ENCODE assay signal across 11 mouse cellular contexts in genomic region chr9:116880503-116880902, GRCm38 (mm10).
DNase-seq lines count a peak whose midpoint lies in the region; ATAC-seq and TF ChIP-seq lines count a peak whose summit lies in the region.
"Had no signal": no experiment of that assay in that cellular context is flagged by ENCODE, and none has a peak within 500 bp of the region (broad histone marks: within the 10 kb centered on the region; RNA-seq: fewer than 3 reads in every experiment).

No protein-coding gene starts in this region.

- H3K27ac ChIP-seq in hindbrain, postnatal 0 days, result no peak overlapping the region
- no peak overlapping the region for H3K27ac ChIP-seq in hindbrain, embryonic 16.5 days (ENCODE audit: low read depth, low read length)
- peak overlapping the region; percentile 23; the same call in 1 of the 2 replicates for H3K27ac ChIP-seq in heart, postnatal 0 days (ENCODE audit: low read depth)
- H3K27ac ChIP-seq in lung, embryonic 14.5 days (ENCODE audit: low read depth), result peak overlapping the region; percentile 85
- H3K27ac ChIP-seq in layer of hippocampus, adult 2 months, result no peak overlapping the region
- H3K27ac ChIP-seq: heart, adult 2 months; neural tube, embryonic 15.5 days had no signal

- no peak for ATAC-seq in hindbrain, postnatal 0 days
- ATAC-seq in hindbrain, embryonic 16.5 days, result no peak
- peak; percentile 39; the same call in 1 of the 2 replicates for ATAC-seq in heart, postnatal 0 days (ENCODE audit: insufficient read depth, low read depth)
- peak; percentile 85 for ATAC-seq in lung, embryonic 14.5 days (ENCODE audit: insufficient read depth)
- no peak for ATAC-seq in megakaryocyte, adult 5-6 weeks (ENCODE audit: poor library complexity, severe bottlenecking)

- no peak for TF ChIP-seq EP300 in heart, postnatal 0 days (IDR thresholded peaks at IDR 0.05; ENCODE audit: low read depth)

- H3K9me3 ChIP-seq in hindbrain, postnatal 0 days (ENCODE audit: low read length), result 0 out of 2 replicates have a peak, but pooled peaks cover 2% of the 10 kb centered on the region
- no peaks in the 10 kb centered on the region for H3K9me3 ChIP-seq in hindbrain, embryonic 16.5 days (ENCODE audit: control insufficient read depth, low read length)
- peaks cover 7% of the 10 kb centered on the region; the same call in 1 of the 2 replicates for H3K9me3 ChIP-seq in heart, postnatal 0 days (replicated peaks; ENCODE audit: control insufficient read depth, low read length)
- H3K9me3 ChIP-seq in lung, embryonic 14.5 days (ENCODE audit: low read depth, low read length), result peaks cover 11% of the 10 kb centered on the region; the same call in 1 of the 2 replicates

- no peaks in the 10 kb centered on the region for H3K4me1 ChIP-seq in hindbrain, postnatal 0 days (ENCODE audit: insufficient read depth, low read length)
- no peaks in the 10 kb centered on the region for H3K4me1 ChIP-seq in hindbrain, embryonic 16.5 days (ENCODE audit: control insufficient read depth, insufficient read depth, low read depth, low read length)
- H3K4me1 ChIP-seq in heart, postnatal 0 days (ENCODE audit: control insufficient read depth, insufficient read depth), result peaks cover 10% of the 10 kb centered on the region; the same call in 1 of the 2 replicates
- 0 out of 2 replicates have a peak, but pooled peaks cover 3% of the 10 kb centered on the region for H3K4me1 ChIP-seq in lung, embryonic 14.5 days (ENCODE audit: insufficient read depth)

- H3K4me2 ChIP-seq in hindbrain, postnatal 0 days (ENCODE audit: low read depth, low read length), result no peak overlapping the region
- H3K4me2 ChIP-seq in hindbrain, embryonic 16.5 days (ENCODE audit: low read length), result no peak overlapping the region
- no peak overlapping the region for H3K4me2 ChIP-seq in heart, postnatal 0 days (ENCODE audit: low read depth, low read length)
- no peak overlapping the region for H3K4me2 ChIP-seq in lung, embryonic 14.5 days
- H3K4me2 ChIP-seq: neural tube, embryonic 15.5 days had no signal

- H3K4me3 ChIP-seq in hindbrain, postnatal 0 days (ENCODE audit: low read length), result no peak overlapping the region
- H3K4me3 ChIP-seq in hindbrain, embryonic 16.5 days (ENCODE audit: low read length), result no peak overlapping the region
- no peak overlapping the region for H3K4me3 ChIP-seq in heart, postnatal 0 days (ENCODE audit: low read depth, low read length)
- H3K4me3 ChIP-seq in lung, embryonic 14.5 days (ENCODE audit: low read depth, low read length), result no peak overlapping the region
- H3K4me3 ChIP-seq in layer of hippocampus, adult 2 months, result no peak overlapping the region
- H3K4me3 ChIP-seq: heart, adult 2 months; neural tube, embryonic 15.5 days had no signal

- WGBS in hindbrain, postnatal 0 days, result 66% methylated on average over 4 of the region's 4 CpGs
- WGBS in hindbrain, embryonic 16.5 days, result 67% methylated on average over 4 of the region's 4 CpGs
- WGBS in heart, postnatal 0 days, result 33% methylated on average over 4 of the region's 4 CpGs
- 37% methylated on average over 4 of the region's 4 CpGs for WGBS in lung, embryonic 14.5 days

- DNase-seq in hindbrain, postnatal 0 days (ENCODE audit: low spot score), result peak; percentile 53
- peak; percentile 6 for DNase-seq in NIH3T3 (ENCODE audit: low read depth)
- DNase-seq in heart, postnatal 0 days (ENCODE audit: low spot score), result peak; percentile 42
- peak; percentile 97 for DNase-seq in lung, embryonic 14.5 days
- no peak for DNase-seq in layer of hippocampus, adult 2 months (ENCODE audit: low spot score in 2 of 2)
- no peak for DNase-seq in urinary bladder, adult 18-20 months (ENCODE audit: low spot score in 2 of 2)
- DNase-seq: thymus, adult 2 months had no signal

- TF ChIP-seq CTCF in hindbrain, postnatal 0 days (IDR thresholded peaks at IDR 0.05; ENCODE audit: low read depth), result no peak
- no peak for TF ChIP-seq CTCF in heart, postnatal 0 days (IDR thresholded peaks at IDR 0.05; ENCODE audit: low read depth)
- no peak for TF ChIP-seq CTCF in lung, embryonic 14.5 days (IDR thresholded peaks at IDR 0.05; ENCODE audit: low read depth)
- TF ChIP-seq CTCF in layer of hippocampus, adult 2 months (conservative IDR thresholded peaks at IDR 0.05), result no peak

- no peaks in the 10 kb centered on the region for H3K27me3 ChIP-seq in hindbrain, postnatal 0 days (ENCODE audit: insufficient read depth, low read length)
- H3K27me3 ChIP-seq in hindbrain, embryonic 16.5 days (replicated peaks; ENCODE audit: control insufficient read depth, insufficient read depth, low read length), result no peaks in the 10 kb centered on the region
- no peaks in the 10 kb centered on the region for H3K27me3 ChIP-seq in heart, postnatal 0 days (ENCODE audit: control insufficient read depth, insufficient read depth, low read length)
- no peaks in the 10 kb centered on the region for H3K27me3 ChIP-seq in lung, embryonic 14.5 days (ENCODE audit: insufficient read depth, low read length)
- H3K27me3 ChIP-seq: neural tube, embryonic 15.5 days had no signal

- H3K9ac ChIP-seq in hindbrain, postnatal 0 days (replicated peaks; ENCODE audit: low read length), result no peak overlapping the region
- H3K9ac ChIP-seq in hindbrain, embryonic 16.5 days (ENCODE audit: low read depth, low read length), result no peak overlapping the region
- H3K9ac ChIP-seq in heart, postnatal 0 days (replicated peaks; ENCODE audit: low read depth, low read length), result no peak overlapping the region
- no peak overlapping the region for H3K9ac ChIP-seq in lung, embryonic 14.5 days
- H3K9ac ChIP-seq: neural tube, embryonic 15.5 days had no signal

- no peaks in the 10 kb centered on the region for H3K36me3 ChIP-seq in hindbrain, postnatal 0 days (ENCODE audit: insufficient read depth, low read length)
- no peaks in the 10 kb centered on the region for H3K36me3 ChIP-seq in hindbrain, embryonic 16.5 days (ENCODE audit: control insufficient read depth, insufficient read depth, low read length)
- no peaks in the 10 kb centered on the region for H3K36me3 ChIP-seq in heart, postnatal 0 days (replicated peaks; ENCODE audit: control insufficient read depth, insufficient read depth, low read length)
- no peaks in the 10 kb centered on the region for H3K36me3 ChIP-seq in lung, embryonic 14.5 days (ENCODE audit: insufficient read depth)
- H3K36me3 ChIP-seq: neural tube, embryonic 15.5 days had no signal

Comparison
In these comparisons a context has a peak if more than half of its experiments do, and no peak if none do; other contexts are left out.
1. ATAC-seq: peak in heart, postnatal 0 days (single experiment) and lung, embryonic 14.5 days (single experiment); none in hindbrain, postnatal 0 days (single experiment), hindbrain, embryonic 16.5 days (single experiment) and megakaryocyte, adult 5-6 weeks (single experiment).
2. DNase-seq: peak in hindbrain, postnatal 0 days (single experiment), NIH3T3 (single experiment), heart, postnatal 0 days (single experiment) and lung, embryonic 14.5 days (single experiment); none in layer of hippocampus, adult 2 months (0 of 2) and urinary bladder, adult 18-20 months (0 of 2).
3. H3K27ac ChIP-seq: peak in heart, postnatal 0 days (single experiment) and lung, embryonic 14.5 days (single experiment); none in hindbrain, postnatal 0 days (single experiment), hindbrain, embryonic 16.5 days (single experiment) and layer of hippocampus, adult 2 months (single experiment).